Mouse (Mus musculus): ENCODE data around the gene Tuft1. TPM values are rescaled to one million over a fixed set of nuclear protein-coding genes. Genes with fewer than 3 reads are reported as not detected.
"Not testable (repeated sequence)": the region's sequence is repeated elsewhere in the genome, so short reads cannot be mapped to it uniquely, and the experiment has no call there.

The Tuft1 gene
- 1 to 10 TPM; 2.6 to 3.9 (median 3.1) TPM for total RNA-seq (2022)

GRCm38 (mm10) chr3:94658740-94659095, at the start of gene Tuft1:
Gene Tuft1, minus strand, starts transcription at chr3:94658872.
- peak in 1 of 2 experiments; percentile 23 for DNase-seq (ENCODE audit: low spot score in 2 of 2)

- peak in 1 of 2 experiments; percentile 12 for DNase-seq (ENCODE audit: low spot score in 2 of 2)
Measured at GRCm38 (mm10) chr3:94703364-94703763, 44.7 kb upstream of the Tuft1 start.

- DNase-seq (ENCODE audit: low spot score in 2 of 2) = no peak
Measured at GRCm38 (mm10) chr3:94702856-94703255, 44.2 kb upstream of the Tuft1 start.

- DNase-seq (ENCODE audit: low spot score in 2 of 2) = not testable (repeated sequence)
Measured at GRCm38 (mm10) chr3:94702163-94702810, 43.6 kb upstream of the Tuft1 start.

GRCm38 (mm10) chr3:94696257-94696656, 37.6 kb upstream of the Tuft1 start:
- not testable (repeated sequence) for DNase-seq (ENCODE audit: low spot score in 2 of 2)

- DNase-seq (ENCODE audit: low spot score in 2 of 2) = not testable (repeated sequence)
Measured at GRCm38 (mm10) chr3:94695591-94695990, 36.9 kb upstream of the Tuft1 start.

GRCm38 (mm10) chr3:94693874-94694273, 35.2 kb upstream of the Tuft1 start:
- DNase-seq (ENCODE audit: low spot score in 2 of 2) = not testable (repeated sequence)

- DNase-seq (ENCODE audit: low spot score in 2 of 2) = no peak
Measured at GRCm38 (mm10) chr3:94693329-94693825, 34.7 kb upstream of the Tuft1 start, which contains the start of gene Selenbp2. Gene Selenbp2, plus strand, starts transcription at chr3:94693556.

GRCm38 (mm10) chr3:94691694-94692093, 33.0 kb upstream of the Tuft1 start:
- not testable (repeated sequence) for DNase-seq (ENCODE audit: low spot score in 2 of 2)

GRCm38 (mm10) chr3:94690616-94691247, 32.1 kb upstream of the Tuft1 start:
- no peak for DNase-seq (ENCODE audit: low spot score in 2 of 2)

GRCm38 (mm10) chr3:94690162-94690561, 31.5 kb upstream of the Tuft1 start:
- not testable (repeated sequence) for DNase-seq (ENCODE audit: low spot score in 2 of 2)

- DNase-seq (ENCODE audit: low spot score in 2 of 2) = not testable (repeated sequence)
Measured at GRCm38 (mm10) chr3:94689195-94689594, 30.5 kb upstream of the Tuft1 start.

GRCm38 (mm10) chr3:94688698-94689097, 30.0 kb upstream of the Tuft1 start:
- DNase-seq (ENCODE audit: low spot score in 2 of 2) = not testable (repeated sequence)

GRCm38 (mm10) chr3:94685989-94686772, 27.5 kb upstream of the Tuft1 start:
- DNase-seq (ENCODE audit: low spot score in 2 of 2) = not testable (repeated sequence)

- no peak for DNase-seq (ENCODE audit: low spot score in 2 of 2)
Measured at GRCm38 (mm10) chr3:94683646-94684045, 25.0 kb upstream of the Tuft1 start.

- no peak for DNase-seq (ENCODE audit: low spot score in 2 of 2)
Measured at GRCm38 (mm10) chr3:94680783-94681182, 22.1 kb upstream of the Tuft1 start.

- DNase-seq (ENCODE audit: low spot score in 2 of 2) = not testable (repeated sequence)
Measured at GRCm38 (mm10) chr3:94680032-94680431, 21.4 kb upstream of the Tuft1 start.

- DNase-seq (ENCODE audit: low spot score in 2 of 2) = no peak
Measured at GRCm38 (mm10) chr3:94679351-94679841, 20.7 kb upstream of the Tuft1 start.

GRCm38 (mm10) chr3:94675101-94675500, 16.4 kb upstream of the Tuft1 start:
- not testable (repeated sequence) for DNase-seq (ENCODE audit: low spot score in 2 of 2)

GRCm38 (mm10) chr3:94665896-94666295, 7.2 kb upstream of the Tuft1 start:
- not testable (repeated sequence) for DNase-seq (ENCODE audit: low spot score in 2 of 2)

GRCm38 (mm10) chr3:94665060-94665802, 6.6 kb upstream of the Tuft1 start:
- not testable (repeated sequence) for DNase-seq (ENCODE audit: low spot score in 2 of 2)
